Mouse (Mus musculus): ENCODE data around the gene Rapgef4.

Rapgef4 gene

DNA sequence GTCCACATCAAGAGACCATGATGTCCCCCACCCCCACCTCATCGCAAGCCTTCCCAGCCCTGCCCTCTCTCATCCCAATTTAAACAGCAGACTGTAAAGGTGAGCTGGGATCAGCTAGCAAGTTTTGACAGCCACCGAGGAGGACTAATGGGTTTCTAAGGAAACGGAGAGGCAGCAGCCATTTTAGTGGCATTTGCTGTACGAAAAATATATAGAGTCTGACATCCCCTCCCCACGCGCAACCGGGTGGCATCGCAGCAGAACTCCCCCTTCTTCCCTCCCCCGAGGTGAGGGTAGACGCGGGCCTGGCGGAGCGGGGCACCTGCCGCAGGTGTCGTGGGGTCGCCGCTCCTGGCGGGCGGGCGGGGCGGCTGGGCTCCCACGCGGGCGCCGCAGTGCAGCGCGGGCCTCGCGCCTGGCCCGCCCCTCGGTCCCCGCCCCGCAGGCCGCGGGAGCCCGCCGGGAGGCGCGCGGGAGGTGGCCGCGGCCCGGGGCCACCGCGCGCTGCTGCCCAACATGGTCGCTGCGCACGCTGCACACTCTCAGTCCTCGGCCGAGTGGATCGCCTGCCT, at the start of gene Rapgef4:
TSS of gene Rapgef4 (plus strand) at position 470 of the 572 bp plus-strand sequence.
- peak in 1 of 2 experiments; percentile 8 for DNase-seq

DNA sequence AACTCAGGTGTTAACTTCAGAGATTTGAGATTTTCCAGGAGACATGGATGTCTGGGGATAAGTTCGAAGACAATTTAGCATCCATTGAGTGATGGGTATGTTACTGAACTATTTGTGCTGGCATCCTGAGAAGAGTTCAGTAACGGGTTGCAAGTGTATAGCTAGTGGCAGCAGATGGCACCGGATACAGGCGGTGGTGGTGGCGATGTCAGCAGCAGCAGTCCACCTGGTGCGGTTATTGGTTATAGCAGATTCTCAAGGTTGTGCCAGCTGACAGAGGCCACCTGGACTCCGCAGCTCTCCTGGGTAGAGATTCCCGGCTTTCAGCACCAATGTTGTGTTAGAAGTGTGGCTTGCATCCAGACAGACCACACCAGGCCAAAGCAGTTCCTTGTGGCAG, 47.0 kb upstream of the Rapgef4 start:
- no peak for DNase-seq

DNA sequence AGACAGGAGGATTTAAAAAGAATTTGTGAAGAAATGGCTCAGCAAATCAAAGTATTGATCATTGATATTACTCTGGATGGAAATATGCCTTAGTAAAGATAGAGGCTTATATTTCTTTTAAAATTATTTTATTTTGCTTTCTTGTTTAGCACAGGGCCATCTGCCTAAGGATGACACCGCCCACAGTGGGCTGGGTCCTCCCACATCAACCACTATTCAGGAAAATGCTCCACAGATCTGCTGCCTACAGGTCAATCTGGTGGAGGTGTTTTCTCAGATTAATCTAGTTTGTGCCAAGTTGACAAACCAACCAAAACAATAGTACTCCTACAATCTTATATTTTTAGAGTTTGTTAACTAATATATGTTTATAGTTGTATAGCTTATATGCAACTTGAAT, 44.3 kb upstream of the Rapgef4 start:
- DNase-seq, result no peak

DNA sequence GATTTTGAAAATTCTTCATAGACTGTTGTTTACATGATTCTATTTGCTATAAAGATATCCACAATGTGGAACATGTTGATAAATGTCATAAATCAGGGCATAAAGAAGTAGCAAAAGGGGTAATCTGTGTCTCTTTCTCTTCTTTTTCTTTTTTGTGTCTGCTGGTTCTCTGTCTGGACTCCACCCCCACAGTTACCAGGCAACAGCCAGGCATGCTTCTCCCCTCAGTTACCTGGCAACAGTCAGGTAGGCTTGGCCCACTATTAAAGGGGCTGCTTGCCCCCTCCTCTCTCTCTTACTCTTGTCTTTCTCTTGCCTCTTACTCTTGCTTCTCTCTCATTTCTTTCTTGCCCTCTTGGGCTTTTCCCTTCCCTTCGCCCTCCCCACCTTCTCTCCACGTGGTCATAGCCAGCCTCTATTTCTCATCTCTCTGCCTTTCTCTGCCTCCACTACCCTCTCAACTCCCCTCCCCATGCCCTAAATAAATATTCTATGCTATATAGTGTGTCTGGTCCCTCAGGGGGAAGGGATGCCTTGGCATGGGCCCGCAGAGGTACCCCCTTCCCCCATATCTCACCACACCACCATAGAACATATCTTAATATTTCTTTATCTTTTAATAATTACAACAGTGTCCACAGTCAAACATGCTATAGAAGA, 43.3 kb upstream of the Rapgef4 start:
- DNase-seq, result no peak

DNA sequence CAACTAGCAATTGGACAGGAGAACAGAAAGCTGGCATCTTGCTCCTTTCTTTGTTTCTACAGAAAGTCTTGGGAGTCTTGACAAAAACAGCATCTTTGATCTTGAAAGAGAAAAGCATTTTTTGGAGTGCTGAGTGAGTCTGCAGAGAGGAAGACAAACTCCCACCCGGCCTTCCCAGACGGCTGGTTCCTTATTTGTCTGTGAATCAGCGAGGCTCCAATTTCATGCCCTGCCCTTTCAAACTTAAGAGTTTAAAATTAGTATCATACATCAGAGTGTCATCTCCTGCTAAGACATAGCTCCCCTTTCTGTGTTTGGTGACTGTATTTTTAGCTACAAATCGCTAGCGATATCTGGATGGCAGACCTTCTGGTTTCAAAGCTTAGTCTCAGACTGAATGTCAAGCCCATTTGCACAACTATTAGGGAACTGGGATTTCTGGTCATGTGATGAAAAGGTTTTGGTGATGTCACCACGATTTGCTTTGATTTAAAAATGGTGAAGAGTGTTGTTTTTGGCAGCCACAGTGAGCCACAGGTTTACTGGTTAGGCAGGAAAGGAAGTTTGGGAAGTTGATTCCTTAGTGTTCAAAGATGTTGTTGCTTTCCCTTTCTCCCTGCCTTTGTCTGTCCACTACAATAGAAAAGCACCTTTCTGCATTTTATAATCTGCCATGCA, 42.2 kb upstream of the Rapgef4 start:
- no peak for DNase-seq

DNA sequence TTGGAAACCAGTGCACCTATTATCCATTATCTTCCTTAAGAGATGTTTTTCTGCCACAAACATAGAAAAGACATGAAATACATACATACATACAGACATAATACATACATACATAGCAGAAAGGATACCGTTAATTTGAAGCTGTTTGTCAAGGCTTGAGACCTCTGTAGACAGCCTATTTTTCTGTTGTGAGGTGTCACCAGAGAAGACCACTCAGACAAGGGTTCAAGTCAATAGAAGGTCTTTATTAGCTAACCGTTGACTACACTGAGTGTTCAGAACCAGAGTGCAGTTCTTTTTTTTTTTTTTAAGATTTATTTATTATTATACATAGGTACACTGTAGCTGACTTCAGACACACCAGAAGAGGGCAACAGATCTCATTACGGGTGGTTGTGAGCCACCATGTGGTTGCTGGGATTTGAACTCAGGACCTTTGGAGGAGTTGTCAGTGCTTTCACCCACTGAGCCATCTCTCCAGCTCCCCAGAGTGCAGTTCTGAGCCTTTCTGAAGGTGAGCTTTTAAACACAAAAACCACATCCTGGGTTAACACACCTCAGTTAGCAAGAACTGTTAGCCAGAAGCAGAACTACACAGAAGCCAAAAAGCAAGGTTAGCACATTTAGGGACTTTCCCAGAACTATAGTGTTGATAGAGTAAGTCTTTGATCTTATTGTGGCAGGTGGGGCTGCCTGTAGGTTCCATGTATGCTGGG, 39.9 kb upstream of the Rapgef4 start:
- DNase-seq, result no peak

DNA sequence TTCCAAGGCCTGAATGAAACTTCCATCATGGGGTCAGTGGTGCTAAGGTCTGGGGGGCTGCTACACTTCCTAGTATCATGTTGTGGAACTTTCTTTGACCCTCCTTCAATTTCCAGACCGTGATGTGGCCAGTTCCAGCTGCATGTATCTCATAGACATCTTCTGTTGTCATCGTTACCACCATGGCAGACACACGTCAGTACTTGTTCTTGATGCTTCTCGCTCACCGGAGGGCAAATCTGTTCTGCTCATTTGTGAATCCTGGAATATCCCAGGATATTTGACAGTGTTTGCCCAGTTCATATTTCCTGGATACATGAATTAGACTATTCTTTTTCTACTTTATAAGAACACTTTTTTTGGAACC, 39.3 kb upstream of the Rapgef4 start:
- no peak for DNase-seq

DNA sequence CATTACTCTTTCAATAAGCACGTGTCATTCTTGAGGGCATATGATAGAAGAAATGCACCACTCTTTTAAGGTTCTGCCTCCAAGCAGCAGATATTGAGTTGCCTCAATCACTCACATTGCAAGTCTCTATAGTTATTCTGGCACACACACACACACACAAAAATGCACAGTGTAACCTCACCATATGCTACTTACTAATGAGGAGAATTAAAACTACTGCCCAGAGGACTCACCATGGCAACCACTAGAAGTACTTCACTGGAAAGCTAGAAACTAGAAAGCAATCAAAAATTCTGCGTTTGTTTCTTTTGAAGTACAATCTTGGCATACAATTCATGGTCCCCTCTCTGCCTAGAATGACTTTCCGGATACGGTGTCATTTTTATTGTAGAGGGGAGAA, 29.8 kb upstream of the Rapgef4 start:
- DNase-seq, result no peak

DNA sequence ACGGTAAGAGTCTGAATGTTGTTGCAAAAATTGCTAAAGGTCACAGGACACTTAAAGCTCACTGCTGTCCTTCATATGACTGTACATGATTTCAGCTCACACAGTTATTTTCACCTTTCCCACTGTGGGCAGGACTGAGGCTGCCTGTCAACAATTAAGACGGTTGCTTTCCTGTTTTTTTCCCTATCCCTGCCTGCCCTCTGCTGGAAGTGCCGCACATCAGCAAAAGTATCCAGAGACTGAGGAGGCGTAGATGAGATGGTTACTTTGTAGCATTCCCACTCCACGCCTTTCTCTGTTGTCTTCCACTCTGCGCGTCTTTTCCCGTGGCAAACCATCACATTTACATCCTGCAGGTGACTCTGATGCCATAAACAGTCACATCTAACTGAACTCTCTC, 25.4 kb upstream of the Rapgef4 start:
- peak; percentile 46 to 79 for DNase-seq

DNA sequence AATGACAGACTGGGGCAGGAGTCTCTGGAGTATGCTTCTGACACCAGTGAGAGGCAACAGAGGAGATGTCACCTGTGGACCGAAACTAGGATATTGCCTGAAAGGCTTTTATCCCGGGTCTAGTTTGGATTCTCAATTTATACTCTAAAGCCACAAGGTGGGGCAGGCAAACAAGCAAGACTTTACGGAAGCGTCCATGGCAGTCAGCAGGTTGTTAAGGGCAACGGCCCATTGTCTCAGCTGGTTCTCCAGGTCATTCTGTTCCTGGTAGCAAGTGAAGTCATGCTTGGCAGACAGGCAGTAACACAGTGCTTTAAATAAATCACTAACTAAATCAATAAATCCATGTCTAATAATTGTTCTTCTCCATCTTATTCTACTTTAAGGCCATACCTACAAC, 24.6 kb upstream of the Rapgef4 start:
- DNase-seq, result peak; percentile 27 to 28

DNA sequence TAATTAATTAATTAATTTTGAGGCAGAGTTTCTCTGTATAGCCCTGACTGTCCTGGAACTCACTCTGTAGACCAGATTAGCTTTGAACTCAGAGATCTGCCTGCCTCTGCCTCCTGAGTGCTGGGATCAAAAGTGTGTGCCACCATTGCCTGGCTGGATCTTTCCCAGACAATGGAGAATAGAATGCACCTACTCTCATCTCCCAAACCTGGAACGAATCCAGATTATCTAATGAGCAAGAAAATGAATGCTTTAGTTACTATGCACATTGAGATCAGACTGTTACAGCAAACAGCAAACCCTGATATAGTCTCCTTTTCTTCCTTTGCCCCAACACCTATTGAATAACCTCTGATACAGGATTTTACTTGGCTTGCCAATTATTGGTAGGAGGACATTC, 23.1 kb upstream of the Rapgef4 start:
- no peak for DNase-seq

DNA sequence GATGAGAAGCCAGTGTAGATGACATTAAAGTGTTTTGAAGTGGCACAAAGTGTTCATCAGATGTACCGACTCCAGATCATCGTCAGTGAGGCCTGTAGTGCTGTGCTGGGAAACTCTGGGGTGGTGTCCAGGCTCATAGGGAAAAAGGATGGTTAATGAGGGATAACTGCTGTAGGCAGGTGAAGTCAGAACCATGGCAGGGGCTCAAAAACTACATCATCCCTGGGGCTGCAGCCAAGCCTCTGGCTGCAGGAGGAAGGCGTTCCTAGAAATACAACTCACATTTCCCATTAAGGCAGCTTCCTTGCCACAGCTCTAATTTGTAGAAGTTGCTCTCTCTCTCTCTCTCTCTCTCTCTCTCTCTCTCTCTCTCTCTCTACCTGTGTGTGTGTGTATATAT, 22.6 kb upstream of the Rapgef4 start:
- peak; percentile 8 to 19 for DNase-seq

DNA sequence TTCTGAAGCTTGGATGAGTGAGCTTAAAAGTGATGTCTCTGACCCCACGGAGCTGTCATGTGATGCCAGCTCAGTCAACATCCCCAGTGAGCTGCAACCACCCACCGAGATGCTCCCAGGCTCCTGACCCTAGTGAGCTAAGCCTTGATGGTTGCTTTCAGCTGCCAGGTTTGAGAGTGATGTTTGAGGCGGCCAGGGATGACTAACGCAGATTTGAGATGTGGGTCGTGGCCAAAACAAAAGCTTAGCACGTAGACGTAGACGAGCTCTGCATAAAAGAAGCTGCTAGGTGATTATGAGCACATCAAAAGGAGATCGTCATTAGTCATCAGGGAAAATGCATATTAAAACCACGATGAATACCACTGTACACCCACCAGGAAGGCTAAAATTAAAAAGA, 16.8 kb upstream of the Rapgef4 start:
- no peak for DNase-seq

DNA sequence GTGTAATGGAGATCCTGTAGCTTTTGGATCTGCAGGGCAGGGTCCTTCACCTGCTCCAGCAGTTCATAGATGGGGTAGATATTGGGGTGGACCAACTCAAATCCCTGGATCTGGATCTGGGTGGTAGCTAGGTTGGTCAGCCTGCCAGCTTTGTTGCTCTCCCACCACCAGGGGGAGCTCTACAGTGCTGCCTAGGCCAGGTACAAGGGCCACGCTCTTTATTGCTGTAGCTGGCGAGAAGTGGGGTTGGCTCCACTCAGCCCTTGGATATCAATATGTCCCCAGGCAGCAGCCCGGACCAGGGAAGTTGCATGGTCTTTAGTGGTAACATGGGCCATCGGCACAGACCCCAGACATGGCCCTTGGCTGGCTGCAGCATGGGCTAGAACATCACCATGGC, 15.6 kb upstream of the Rapgef4 start:
- DNase-seq, result peak in 1 of 2 experiments; percentile 39

DNA sequence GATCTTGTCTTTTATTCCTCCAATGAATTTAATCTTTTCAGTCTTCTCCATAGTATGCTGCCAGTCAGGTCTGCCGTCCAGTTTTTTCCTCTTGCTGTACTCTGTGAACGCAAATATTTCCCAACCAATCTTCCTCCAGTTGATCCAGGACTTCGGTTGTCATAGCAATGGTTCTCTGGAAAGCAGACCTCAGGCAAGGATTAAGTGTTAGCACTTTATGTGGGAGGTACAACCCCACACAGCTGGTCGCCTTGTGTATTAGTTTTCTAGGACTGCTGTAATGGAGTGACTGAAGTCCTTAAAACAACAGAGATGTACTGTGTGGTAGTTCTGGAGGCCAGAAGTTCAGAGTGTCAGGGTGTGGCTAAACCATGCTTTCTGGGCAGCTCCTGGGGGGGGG, 14.3 kb upstream of the Rapgef4 start:
- DNase-seq, result no peak

DNA sequence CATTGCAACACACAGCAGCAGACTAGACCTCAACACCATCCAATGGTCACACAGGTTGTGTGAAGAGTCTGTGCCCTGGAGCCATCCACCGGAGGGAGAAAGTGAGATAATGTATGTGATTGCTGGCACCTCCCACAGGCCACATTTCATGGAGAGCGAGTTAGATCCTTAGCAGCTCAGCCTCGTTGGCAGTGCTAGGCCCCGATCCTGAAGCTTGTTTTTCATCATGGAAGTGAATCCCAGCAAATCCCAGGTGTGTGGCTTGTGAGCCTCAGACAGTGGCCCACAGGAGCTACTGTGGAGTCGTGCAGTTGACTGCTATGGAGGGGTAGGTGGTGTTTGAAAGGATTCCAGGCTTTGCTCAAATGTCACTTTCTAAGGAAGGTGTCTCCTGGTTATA, 13.2 kb upstream of the Rapgef4 start:
- no peak for DNase-seq

DNA sequence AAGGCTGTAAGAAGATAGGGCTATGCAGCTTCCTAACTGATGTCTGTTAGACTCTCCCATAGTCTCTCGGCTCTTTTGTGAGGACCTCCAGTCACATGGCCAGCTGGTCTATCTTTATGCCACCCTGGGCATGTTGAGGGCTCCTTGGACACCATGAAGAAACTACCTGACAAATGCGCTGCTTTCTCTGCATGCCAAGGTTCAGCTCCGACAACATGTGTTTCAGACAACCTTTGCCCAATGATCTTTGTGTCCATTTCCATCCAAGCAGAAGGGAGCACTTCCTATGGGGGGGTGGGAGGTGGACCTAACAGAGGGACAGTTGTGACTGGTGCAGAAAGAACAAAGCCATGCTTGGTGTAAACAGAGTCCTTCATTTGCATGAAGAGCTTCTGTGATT, 7.4 kb upstream of the Rapgef4 start:
- no peak for DNase-seq

DNA sequence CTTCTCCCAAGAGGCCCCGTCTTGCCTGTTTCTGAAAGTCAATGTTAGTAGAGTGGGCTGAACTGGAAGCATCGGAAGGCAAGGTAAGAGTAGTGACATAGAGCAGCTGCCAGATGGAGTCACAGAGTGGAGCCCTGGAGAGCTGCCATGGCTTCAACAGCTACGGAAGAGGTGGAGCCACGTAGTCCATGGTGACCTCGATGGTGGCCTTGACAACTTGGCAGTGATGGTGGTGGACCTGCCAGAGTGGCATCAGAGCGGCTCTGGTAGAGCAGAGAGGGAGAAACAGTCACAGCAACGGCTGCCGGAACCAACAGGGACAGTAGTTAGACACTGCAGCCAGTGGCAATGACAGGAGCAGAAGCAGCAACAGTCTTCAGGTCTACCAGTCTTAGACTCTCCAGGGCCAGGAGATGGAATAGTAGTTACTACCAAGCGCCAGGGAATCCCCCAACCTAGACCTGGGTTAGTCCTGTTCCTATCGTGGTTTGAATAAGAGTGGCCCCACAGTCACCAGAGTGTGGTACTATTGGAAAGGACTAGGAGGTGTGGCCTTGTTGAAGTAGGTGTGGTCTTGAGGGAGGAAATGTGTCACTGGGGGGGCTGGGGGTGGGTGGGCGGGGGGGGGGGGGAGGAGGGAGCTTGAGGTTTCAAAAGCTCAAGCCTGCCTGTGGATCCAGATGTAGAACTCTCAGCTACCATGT, 6.7 kb upstream of the Rapgef4 start:
- no peak for DNase-seq

DNA sequence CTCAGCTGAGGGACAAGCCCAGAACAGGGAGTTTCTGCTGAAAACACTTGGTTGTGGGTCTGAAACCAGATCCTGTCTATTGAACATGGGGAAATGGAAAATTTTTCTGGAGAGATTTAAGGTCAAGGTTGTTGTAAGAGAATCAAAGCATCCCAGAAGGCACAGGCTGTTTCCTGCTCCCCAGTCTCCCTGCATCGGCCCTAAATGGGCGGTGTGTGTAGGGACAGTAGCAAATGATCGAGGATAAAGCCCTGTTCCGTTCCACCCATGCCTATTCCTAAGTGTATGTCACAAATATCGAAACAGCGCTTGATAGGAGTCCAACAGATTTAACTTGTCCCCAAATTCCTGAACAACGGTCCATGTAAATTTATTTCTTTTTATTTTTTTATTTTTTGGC, 1.1 kb upstream of the Rapgef4 start:
- DNase-seq, result no peak

DNA sequence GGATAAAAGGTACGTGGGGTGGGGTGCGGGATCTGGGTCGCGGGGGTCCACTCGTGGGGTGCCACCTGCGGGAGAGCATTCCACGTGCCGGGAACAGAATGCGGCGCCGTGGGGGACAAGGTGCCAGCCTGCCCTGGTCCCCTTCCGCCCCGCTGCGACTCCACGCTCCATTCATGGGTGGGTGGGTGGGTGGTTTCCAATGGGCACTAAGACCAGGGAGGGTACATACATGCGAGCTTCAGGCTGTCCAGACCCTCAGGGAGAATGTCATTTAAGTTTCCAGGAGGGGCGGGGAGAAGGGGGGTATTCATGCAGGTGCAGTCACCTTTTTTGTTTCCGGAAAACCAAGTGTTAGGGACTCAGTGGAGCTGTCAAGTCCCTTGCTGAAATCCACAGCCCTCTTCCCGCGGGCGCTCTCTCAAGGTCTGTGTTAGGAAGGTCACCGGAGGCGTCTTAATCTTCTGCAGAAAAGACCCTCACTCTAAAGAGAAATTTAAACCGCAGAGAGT, 357 bp downstream of the Rapgef4 start:
- DNase-seq, result no peak

DNA sequence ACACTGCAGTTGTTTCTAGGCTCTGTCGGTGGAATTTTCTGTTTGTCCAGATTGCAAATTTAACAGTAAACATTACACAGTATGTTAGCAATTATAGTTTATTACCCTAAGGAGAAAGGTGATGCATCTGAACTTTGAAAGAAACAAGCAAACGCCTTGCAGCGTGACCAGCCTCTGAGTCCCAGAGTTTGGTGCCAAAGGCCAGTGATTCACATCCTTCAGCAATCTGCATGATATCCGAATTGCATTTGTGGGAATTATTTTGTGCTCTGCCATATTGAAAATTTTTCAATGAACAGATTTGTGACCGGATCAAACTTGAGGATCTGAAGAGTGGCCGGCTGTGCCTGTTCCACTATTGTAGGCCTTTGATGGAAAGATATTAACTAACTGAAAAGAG, 856 bp downstream of the Rapgef4 start:
- no peak for DNase-seq

DNA sequence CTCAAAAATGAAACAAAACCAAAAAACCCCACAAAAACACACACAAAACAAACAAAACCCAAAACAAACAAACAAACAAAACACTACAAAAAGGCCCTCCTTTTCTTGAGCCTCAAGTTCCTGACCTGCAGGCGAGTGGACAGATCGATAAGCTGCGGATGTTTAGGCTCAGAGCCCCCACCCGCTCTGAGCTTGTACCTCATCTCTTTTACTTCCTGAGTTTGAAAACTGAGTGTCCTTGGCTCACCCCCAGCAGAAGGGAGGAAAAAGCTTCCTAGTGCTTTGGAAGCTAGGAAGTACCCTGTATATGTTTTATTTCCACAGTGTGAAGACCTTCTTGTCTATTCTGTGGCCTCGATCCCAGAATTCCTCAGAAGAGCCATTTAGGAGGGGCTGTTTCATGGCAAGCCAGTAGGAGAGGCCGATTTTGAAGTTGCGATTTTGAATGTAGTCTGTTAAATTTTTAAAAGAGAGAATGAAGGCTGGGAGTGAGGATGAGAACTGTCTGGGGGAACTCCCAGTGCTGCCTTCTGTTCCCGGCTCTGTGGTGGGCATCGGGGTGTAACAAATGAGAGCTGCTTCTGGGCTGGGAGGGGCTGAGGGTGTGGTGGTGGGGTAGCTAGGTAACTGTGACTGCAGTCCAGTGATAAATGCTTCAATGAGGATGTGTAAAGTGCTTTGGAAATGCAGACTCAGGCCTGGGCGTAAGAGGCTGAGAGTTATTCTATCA, 2.0 kb downstream of the Rapgef4 start:
- DNase-seq, result no peak
